Mouse (Mus musculus) NIH3T3 (cell line): ENCODE data around the gene Plekhd1.

Experiments used
- DNase-seq: peaks from one replicate; pipeline ENCODE4 v3.0.0-alpha.2; 2012; ENCODE audit warnings: low read depth

Gene Plekhd1

DNA sequence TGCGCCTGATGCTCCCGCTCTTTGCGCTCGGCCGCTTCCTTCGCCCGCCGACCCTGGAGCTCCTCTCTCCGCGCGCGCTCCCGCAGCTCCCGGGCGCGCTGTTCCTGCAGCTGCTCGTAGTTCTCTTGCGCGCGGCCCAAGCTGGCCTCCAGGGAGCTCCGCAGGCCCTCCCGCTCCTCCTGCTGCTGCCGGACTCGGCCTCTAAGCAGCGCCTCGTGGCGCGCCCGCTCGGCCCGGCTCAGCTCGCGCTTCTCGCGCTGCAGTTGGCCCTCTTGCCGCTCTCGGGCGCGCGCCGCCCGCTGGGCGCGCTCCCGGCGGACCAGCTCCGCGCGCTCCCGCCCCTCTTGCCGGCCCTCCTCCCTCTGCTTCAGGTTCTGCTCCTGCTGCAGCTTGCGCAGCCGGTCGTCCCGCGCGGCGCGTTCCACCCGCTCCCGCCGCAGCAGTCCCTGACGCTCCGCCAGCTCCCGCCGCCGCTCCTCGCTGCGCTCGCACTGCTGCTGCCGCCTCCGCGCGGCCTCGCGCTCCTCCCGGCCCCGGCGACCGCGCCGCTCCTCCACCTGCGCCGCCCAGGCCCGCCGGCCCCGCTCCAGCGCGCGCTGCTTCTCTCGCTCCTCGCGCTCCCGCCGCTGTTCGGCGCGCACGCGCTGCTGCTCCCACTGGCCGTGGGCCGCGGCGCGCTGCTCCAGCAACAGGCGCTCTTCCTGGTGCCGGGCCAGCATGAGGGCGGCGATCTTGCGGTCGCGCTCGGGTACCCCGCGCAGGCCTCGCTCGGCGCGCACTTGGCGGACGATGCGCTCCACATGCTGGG is 65.6 kb downstream of the Plekhd1 start:
- DNase-seq: no peak

GRCm38 (mm10) chr12:80758559-80759386 is 66.4 kb downstream of the Plekhd1 start:
- DNase-seq: no peak

GRCm38 (mm10) chr12:80759387-80759712 is 67.0 kb downstream of the Plekhd1 start:
- no peak for DNase-seq

- no peak for DNase-seq
Observed at GRCm38 (mm10) chr12:80759713-80760395, 67.5 kb downstream of the Plekhd1 start.

- peak; percentile 88 for DNase-seq
Observed at GRCm38 (mm10) chr12:80760396-80760801, 68.0 kb downstream of the Plekhd1 start, which contains the start of gene Ccdc177. Gene Ccdc177, minus strand, starts transcription at chr12:80760687.

DNA sequence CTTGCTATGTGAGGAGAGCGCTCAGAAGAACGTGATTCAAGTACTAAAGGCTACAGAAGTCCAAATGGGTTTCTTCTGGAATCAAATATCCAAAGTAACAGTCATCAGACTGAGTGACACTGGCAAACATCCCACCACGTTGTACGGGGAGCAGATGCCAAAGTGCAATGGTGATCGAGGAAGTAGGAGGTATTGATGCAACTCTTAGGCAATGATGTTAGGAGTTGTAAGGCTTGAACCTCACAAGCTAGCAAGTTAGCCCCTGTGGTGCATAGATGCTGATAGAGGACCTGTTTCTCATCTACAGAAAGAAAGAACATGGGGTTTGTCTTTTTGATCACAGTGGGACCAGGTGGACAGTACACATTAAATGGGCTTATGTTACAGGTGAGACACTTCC is 70.6 kb downstream of the Plekhd1 start:
- DNase-seq: no peak

GRCm38 (mm10) chr12:80764116-80764515 is 71.7 kb downstream of the Plekhd1 start:
- DNase-seq: no peak

DNA sequence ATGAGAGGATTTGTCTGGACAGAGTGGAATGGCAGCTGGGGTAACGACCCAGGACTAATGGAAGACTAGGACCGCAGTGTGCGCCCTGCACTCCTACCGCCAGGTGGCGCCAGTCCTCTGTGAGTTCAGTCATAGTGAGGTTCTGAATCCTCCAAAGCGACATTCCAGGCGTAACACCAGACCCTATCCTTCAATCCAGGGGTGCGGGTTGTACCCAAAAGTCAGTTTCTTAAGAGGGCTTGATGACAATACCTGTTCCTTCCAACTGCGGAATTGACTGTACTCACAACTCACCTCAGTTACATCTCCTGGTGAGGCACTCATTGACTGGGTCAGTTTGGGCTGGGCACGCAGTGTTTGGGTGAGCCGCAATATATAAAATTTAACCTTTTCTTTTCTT is 77.3 kb downstream of the Plekhd1 start:
- peak; percentile 93 for DNase-seq
